Mouse (Mus musculus): ENCODE measurements around the gene Supt6.

Supt6 gene

DNA sequence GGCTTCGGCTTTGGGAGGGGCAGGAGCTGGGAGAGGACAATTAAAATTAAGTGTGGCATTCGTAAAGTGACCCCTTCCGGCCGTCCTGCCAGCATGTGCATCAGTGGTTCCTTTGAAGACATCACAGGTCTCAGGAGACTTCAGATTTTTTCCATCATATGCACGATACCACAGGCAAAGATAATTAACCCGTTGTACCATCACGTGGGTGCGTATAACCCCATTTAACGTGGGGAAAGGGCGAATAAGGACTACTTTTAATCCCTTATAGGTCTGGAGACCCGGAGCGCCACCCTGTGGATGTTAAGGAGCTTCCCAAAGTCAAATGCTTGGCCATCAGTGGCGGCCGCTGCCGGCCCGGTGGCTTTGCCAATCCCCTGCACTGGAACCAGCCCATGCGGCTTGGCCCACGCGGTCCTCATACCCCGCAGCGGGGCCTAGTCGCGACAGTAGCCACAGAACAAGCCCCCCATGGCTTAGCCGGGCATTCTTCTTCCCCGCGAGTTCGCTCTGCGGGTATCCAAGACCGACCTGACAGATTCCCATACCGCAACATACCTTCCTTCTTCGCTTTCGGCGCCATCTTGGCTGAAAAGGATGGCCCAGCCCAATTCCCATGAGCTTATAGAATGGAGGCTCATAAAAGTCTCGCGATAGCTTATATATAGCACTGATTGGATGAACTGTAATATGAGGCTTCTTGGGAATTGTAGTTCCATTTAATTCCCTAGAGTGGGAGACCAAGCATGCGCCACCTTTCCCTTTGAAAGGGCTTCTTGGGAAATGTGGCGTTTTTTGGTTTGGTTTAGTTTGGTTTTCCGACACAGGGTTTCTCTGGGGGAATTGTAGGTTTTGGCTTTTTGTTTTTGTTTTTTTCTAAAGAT, 62.6 kb downstream of the Supt6 start, which contains the start of gene Rpl23a:
Gene Rpl23a, minus strand, starts transcription at position 624 of the 884 bp plus-strand sequence.
- peak; percentile 76 to 77 for DNase-seq (ENCODE audit: low spot score in 2 of 2)

DNA sequence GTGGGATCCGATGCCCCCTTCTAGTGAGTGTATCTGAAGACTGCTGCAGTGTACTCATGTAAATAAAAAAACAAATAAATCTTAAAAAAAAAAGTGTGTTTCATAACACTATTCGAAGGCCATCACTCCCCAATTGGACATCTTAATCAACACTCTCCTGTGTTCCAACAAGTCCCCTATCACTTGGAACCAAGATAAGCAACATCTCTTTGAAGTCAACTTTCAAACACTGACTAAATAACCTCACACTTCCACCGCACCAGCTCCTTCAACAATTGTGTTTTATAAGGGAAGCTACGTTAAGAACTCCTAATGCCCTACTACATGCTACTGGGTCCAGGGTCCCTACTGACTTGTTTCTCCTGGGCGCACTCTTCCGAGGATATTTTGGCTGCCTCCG, 63.3 kb downstream of the Supt6 start:
- DNase-seq (ENCODE audit: low spot score in 2 of 2): no peak

DNA sequence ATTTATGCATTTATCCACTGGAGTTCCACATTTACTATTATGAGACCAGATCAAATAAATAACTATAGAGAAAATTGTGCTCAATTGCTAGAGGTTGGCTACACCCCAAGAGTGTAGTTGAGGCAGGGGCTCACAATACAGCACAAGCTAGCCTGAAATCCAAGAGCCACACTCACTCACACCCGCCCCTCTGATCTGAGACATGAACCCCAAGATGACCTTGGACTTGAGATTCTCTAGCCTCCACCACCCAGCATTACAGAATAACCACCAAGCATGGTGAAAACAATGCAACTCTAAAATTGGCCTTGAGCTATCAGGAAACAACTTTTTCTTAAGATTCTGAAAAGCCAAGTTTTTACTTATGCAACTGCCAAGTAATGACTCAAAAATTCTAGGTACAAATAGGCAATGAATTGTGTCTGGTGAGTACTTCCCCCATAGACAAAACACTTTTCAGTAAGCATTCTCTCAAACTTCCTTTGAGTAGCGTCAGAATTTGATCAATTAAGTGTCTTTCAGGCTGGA, 63.9 kb downstream of the Supt6 start:
- no peak for DNase-seq (ENCODE audit: low spot score in 2 of 2)

GRCm38 (mm10) chr11:78180081-78180761, 65.6 kb downstream of the Supt6 start:
- no peak for DNase-seq (ENCODE audit: low spot score in 2 of 2)

- no peak for DNase-seq (ENCODE audit: low spot score in 2 of 2)
Observed at GRCm38 (mm10) chr11:78179438-78179999, 66.3 kb downstream of the Supt6 start.

DNA sequence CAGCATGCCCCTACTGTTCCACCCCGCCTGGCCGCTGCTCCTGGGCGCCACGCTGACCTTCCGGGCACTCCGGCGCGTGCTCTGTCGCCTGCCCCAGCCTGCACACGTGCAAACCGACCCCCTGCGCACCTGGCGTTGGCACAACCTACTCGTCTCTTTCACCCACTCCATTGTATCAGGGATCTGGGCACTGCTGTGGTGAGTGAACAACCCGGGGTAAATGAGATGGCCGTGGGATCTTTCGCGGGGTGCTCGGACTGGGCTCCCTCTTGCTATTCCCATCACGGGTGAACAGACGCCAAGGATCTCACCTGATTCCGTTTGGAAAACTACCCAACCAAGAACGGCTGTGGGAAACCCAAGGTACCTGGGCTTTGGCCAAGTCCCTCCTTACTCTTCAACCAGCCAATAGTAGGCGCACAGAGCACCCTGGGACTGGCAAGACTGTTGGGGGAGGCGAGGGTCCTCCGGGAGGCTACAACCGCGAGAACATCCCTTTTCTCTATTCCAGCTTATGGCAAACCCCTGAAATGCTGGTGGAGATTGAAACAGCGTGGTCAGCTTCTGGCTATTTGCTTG, 66.8 kb downstream of the Supt6 start:
- DNase-seq (ENCODE audit: low spot score in 2 of 2): peak; percentile 49 to 51

GRCm38 (mm10) chr11:78177903-78178858, 67.6 kb downstream of the Supt6 start:
- peak; percentile 93 to 96 for DNase-seq (ENCODE audit: low spot score in 2 of 2)

DNA sequence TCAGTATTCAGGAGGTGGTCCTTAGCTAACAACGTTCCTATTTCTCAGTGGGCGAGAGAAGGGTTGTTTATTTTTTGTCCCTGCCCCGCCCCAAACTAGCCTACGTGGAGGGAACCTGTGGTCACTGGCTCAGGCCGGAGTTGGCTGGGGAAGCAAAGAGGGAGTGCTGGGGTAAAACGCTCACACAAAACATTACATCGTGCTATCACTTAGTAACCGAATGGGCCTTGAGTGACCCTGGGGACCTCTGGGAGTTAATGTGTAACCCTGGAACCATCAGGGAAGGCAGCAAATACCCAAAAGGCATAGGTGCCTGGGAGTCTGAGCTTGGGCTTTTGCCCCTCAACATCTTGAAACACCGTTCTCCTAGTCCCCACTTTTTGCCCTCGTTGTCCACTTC, 68.3 kb downstream of the Supt6 start:
- peak; percentile 37 to 57 for DNase-seq (ENCODE audit: low spot score in 2 of 2)

DNA sequence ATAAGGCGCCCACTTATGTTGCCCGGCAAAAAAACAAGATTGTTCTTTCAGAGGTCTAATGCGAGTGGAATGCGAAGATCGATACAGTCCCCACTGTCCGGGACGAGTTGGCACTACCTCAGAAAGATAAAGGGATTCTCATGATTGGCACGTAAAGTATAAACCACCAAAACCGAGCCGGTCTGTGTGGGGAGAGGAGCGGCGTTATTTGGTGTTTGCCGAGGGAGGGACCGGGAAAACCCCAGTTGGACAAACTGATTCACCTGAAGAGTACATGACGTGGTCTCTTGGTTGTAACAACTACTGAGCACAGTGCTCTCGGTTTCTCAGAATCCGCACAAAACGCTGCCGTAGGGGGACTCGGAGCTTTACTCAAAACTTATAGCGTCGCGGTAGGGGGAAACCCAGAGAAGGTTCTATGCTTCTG, 68.9 kb downstream of the Supt6 start:
- no peak for DNase-seq (ENCODE audit: low spot score in 2 of 2)

GRCm38 (mm10) chr11:78176402-78176862, 69.4 kb downstream of the Supt6 start, which contains the start of the genes Nek8 and Tlcd1:
Gene Nek8 (minus strand): TSS chr11:78176675.
Gene Tlcd1 (plus strand): TSS chr11:78176711.
- peak; percentile 89 to 91 for DNase-seq (ENCODE audit: low spot score in 2 of 2)

GRCm38 (mm10) chr11:78175771-78176401, 69.9 kb downstream of the Supt6 start:
- DNase-seq (ENCODE audit: low spot score in 2 of 2): no peak

DNA sequence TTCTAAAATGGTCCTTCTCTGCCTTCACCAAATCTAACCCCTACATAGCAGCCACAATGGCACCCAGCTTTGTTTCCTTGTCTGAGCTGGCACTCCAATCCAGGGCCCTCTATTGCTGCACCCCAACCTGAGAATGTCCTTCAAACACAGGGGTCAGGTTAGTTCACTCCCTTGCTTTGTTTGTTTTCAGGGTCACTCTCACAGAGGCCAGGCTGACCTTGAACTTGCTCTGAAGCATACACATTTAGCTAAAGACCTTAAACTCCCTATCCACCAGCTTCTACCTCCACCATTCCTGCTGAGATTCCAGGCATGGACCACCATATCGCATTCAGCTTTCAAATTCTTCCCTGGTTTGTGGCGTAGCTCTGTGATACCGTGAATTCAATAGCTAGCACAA, 71.3 kb downstream of the Supt6 start:
- no peak for DNase-seq (ENCODE audit: low spot score in 2 of 2)

DNA sequence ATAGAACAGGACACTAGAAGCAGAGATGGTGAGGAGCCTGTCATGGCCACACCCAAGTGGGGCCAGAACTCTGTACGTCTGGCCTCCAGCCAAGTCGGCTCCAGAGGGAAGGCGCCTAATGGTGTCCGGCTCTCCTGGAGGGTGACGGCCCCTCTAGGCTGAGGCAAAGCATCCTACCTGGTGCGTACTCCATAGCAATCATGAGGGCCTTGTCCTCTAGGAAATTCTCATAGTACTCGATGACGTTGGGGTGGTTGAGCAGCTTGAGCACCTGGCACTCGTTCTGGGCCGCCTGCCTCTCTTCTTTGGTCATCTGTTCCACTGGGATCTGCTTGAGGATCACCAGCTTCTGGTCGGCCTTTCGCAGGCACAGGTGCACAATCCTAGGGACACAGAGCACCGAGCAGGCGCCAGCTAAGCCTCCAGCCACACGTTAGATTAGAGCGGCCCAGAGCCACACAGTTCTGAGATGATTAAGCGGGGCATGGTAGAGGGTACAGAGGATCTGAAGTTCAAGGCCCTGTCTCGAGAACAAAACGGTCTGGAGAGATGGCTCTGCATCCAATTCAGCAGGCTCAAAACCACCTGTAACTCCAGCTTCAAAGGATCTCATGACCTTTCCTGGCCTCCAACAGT, 72.9 kb downstream of the Supt6 start:
- no peak for DNase-seq (ENCODE audit: low spot score in 2 of 2)

- DNase-seq (ENCODE audit: low spot score in 2 of 2): no peak
Observed at GRCm38 (mm10) chr11:78172034-78172747, 73.6 kb downstream of the Supt6 start.

- no peak for DNase-seq (ENCODE audit: low spot score in 2 of 2)
Observed at GRCm38 (mm10) chr11:78171328-78171727, 74.5 kb downstream of the Supt6 start.

DNA sequence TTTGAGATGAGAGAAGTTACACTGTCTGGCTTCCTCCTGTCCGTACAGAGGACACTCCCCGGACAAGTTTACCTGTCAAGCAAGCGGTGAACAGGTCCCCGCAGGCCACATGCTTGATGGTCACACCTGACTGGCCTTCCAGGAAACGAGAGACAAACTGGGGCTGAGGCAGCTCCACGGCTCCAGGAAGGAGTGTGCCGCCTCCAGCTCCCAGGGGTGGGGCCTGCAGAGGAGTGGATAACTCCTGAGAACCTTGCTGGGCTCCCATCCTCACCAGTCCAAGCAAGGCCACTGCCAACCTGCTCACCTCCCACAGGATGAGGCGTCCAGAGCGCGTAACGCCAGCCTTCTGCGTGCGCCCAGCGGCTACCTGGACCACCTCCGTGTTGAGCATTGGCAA, 75.5 kb downstream of the Supt6 start:
- peak in 1 of 2 experiments; percentile 48 for DNase-seq (ENCODE audit: low spot score in 2 of 2)

- no peak for DNase-seq (ENCODE audit: low spot score in 2 of 2)
Observed at GRCm38 (mm10) chr11:78168541-78169468, 77.0 kb downstream of the Supt6 start.

Measured in urinary bladder, postnatal 36 days (tissue).